Mouse (Mus musculus) intestine, embryonic 14.5 days (tissue): Measurements from ENCODE around the gene Gpr87. TPM values are rescaled to one million over a fixed set of nuclear protein-coding genes. Genes with fewer than 3 reads are reported as not detected.
A peak's percentile ranks its signal among the peaks of the same experiment; 100 is the strongest.

ENCODE experiments used
- ATAC-seq: fragments of 200-750 bp; cut with Nextera tagmentation; replicated peaks from 2 replicates; pipeline ENCODE4 v1.8.0; 2017; ENCODE audit warnings: low read depth, moderate number of reproducible peaks, moderate TSS enrichment, moderate library complexity; ENCODE audit not compliant: low FRiP score, low TSS enrichment
- DNase-seq: peaks from one replicate; pipeline ENCODE4 v3.0.0-alpha.2; 2018; ENCODE audit warnings: low spot score
- H3K27ac ChIP-seq: fragments of 300-500 bp; sonication (generic); 2 replicates; pipeline ENCODE4 v1.5.1; 2014; ENCODE audit warnings: low read depth, mild to moderate bottlenecking, control low read depth
- H3K27me3 ChIP-seq: fragments of 300-500 bp; sonication (generic); replicated peaks from 2 replicates; pipeline ENCODE4 v1.6.1; 2014; ENCODE audit warnings: low read length, control low read depth; ENCODE audit not compliant: control insufficient read depth, insufficient read depth
- H3K36me3 ChIP-seq: fragments of 300-500 bp; sonication (generic); 2 replicates; pipeline ENCODE4 v1.6.1; 2014; ENCODE audit warnings: low read length, control low read depth; ENCODE audit not compliant: control insufficient read depth, insufficient read depth
- H3K4me1 ChIP-seq: fragments of 300-500 bp; sonication (generic); replicated peaks from 2 replicates; pipeline ENCODE4 v1.6.1; 2014; ENCODE audit warnings: low read length, control low read depth, mixed read lengths; ENCODE audit not compliant: control insufficient read depth, insufficient read depth
- H3K4me2 ChIP-seq: fragments of 300-500 bp; sonication (generic); 2 replicates; pipeline ENCODE4 v1.6.1; 2014; ENCODE audit warnings: low read length
- H3K4me3 ChIP-seq: fragments of 300-500 bp; sonication (generic); 2 replicates; pipeline ENCODE4 v1.5.1; 2014; ENCODE audit warnings: low read depth, low read length, control low read depth, mixed read lengths
- H3K9ac ChIP-seq: fragments of 300-500 bp; sonication (generic); 2 replicates; pipeline ENCODE4 v1.6.1; 2014; ENCODE audit warnings: mild to moderate bottlenecking, low read length
- H3K9me3 ChIP-seq: fragments of 300-500 bp; sonication (generic); 2 replicates; pipeline ENCODE4 v1.6.1; 2016; ENCODE audit warnings: low read length, control low read depth; ENCODE audit not compliant: control insufficient read depth
- WGBS: fragments of 180-500 bp; shearing (Covaris S2); extraction: QIAGEN DNeasy Blood & Tissue Kit; methylation state at CpG from one replicate; pipeline ENCODE4 v1.1.7; 2014; 5-methylcytosine and 5-hydroxymethylcytosine counted together
- polyA plus RNA-seq: library from polyadenylated mRNA; unstranded; fragments of >200 nt; fragmentation: Nextera tagmentation; extraction: Ambion mirVana; gene quantifications from 2 replicates; pipeline ENCODE4 v1.2.1, GENCODE M21; 2014

The Gpr87 gene
- polyA plus RNA-seq, 1 experiment from 2014 or later: not detected

- no peak overlapping the region for H3K9ac ChIP-seq
- H3K36me3 ChIP-seq: no peaks in the 10 kb centered on the region
- H3K27me3 ChIP-seq: no peaks in the 10 kb centered on the region
- DNase-seq (peak; percentile 54), ATAC-seq (no peak)
- H3K9me3 ChIP-seq: no peaks in the 10 kb centered on the region
- no peak overlapping the region for H3K4me2 ChIP-seq
- H3K27ac ChIP-seq: no peak overlapping the region
- H3K4me1 ChIP-seq: no peaks in the 10 kb centered on the region
- no peak overlapping the region for H3K4me3 ChIP-seq
- 16% methylated on average over 5 of the region's 5 CpGs for WGBS
Measured at GRCm38 (mm10) chr3:59175234-59175633, 19.7 kb downstream of the Gpr87 start.

DNA sequence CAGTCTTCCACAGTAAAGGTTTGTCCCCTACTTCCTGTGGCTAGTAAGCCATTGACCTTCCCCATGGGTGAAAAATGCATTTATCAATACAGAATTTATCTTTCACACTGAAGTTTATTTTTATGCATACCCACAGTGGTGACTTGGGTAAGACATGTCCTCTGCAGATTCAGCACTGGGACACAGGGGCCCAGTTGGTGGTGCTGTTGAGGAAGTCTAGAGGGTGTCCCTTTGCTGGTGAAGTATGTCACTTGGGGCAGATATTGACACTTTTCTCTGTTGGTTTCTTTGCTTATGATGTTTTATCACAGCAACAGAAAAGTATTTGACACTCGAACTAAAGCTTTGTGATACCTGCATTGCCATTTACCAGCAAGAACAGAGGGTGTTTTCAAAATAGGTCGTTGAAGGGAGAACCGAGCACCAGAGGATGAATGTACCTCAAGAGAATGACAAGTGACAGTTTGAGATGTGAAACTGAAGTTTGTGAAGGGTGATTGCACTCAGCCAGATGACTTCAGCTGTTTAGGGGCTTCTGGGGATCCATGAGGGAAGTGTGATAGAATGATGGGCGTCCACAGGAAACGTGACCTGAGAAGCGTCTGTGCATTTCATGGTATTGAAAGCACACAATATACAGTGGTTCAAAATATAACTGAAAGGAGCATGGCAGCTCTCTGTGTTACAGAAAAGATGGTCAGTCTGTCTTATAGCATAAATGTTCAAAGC is 20.3 kb downstream of the Gpr87 start:
- DNase-seq (no peak), ATAC-seq (no peak)
- Histone ChIP-seq H3K4me1 (no peaks in the 10 kb centered on the region), H3K9ac (no peak overlapping the region), H3K9me3 (no peaks in the 10 kb centered on the region), H3K36me3 (no peaks in the 10 kb centered on the region), H3K27ac (no peak overlapping the region), H3K4me2 (no peak overlapping the region), H3K4me3 (no peak overlapping the region), H3K27me3 (no peaks in the 10 kb centered on the region)
- 66% methylated on average over 6 of the region's 6 CpGs for WGBS

DNA sequence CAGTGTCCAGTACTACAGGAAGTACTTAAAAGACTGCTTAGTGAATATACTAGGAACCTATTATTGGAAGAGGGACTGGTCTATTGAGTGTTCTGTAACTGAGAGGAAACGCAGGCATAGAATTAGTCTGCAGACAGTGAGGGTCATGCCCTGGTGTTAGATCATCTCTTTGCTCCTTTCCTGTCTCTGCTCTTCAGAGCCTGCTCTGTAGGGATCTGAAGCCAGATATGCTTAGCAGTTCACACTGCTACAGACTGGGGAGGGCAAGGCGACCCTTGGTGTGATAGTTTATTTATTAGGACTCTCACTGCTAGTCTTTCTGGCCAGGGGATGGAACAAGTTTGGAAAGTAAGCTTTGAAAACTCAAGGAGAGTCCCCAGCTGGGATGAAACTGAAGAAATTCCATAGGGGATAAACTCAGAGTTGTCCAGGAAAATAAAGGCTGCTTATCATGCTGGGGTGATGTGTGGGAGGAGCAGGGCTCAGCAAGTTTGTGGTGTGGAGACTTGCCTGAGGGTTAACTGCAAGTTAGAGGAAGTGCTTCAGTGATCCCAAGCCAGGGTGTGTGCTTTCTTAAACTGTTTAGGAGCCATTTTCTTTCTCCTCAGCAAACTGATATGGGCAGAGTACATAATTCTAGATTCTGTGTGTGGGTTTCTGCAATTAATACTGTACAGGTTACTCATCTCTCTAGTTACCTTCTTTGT is 24.8 kb downstream of the Gpr87 start:
- DNase-seq (no peak), ATAC-seq (no peak)
- no peak overlapping the region for H3K4me2 ChIP-seq
- no peaks in the 10 kb centered on the region for H3K27me3 ChIP-seq
- H3K9me3 ChIP-seq: no peaks in the 10 kb centered on the region
- no peaks in the 10 kb centered on the region for H3K4me1 ChIP-seq
- no peaks in the 10 kb centered on the region for H3K36me3 ChIP-seq
- no peak overlapping the region for H3K27ac ChIP-seq
- no peak overlapping the region for H3K9ac ChIP-seq
- H3K4me3 ChIP-seq: no peak overlapping the region
- 31% methylated on average over 2 of the region's 2 CpGs for WGBS

GRCm38 (mm10) chr3:59169215-59169614 is 25.7 kb downstream of the Gpr87 start:
- DNase-seq (no peak), ATAC-seq (no peak)
- Histone ChIP-seq H3K27ac (no peak overlapping the region), H3K9ac (no peak overlapping the region), H3K4me2 (no peak overlapping the region), H3K4me3 (no peak overlapping the region), H3K9me3 (no peaks in the 10 kb centered on the region), H3K36me3 (no peaks in the 10 kb centered on the region), H3K27me3 (no peaks in the 10 kb centered on the region), H3K4me1 (no peaks in the 10 kb centered on the region)
- WGBS: 76% methylated on average over 4 of the region's 4 CpGs

- no peak overlapping the region for H3K27ac ChIP-seq
- H3K4me3 ChIP-seq: no peak overlapping the region
- H3K4me1 ChIP-seq: no peaks in the 10 kb centered on the region
- no peak overlapping the region for H3K9ac ChIP-seq
- 89% methylated on average over 6 of the region's 6 CpGs for WGBS
- no peak for DNase-seq
- H3K4me2 ChIP-seq: no peak overlapping the region
- no peaks in the 10 kb centered on the region for H3K27me3 ChIP-seq
- ATAC-seq: no peak
- H3K36me3 ChIP-seq: no peaks in the 10 kb centered on the region
- no peaks in the 10 kb centered on the region for H3K9me3 ChIP-seq
Measured at GRCm38 (mm10) chr3:59168476-59168875, 26.4 kb downstream of the Gpr87 start.

- Histone ChIP-seq H3K4me1 (no peaks in the 10 kb centered on the region), H3K4me2 (no peak overlapping the region), H3K4me3 (no peak overlapping the region), H3K27me3 (no peaks in the 10 kb centered on the region), H3K9ac (no peak overlapping the region), H3K36me3 (no peaks in the 10 kb centered on the region), H3K9me3 (no peaks in the 10 kb centered on the region), H3K27ac (no peak overlapping the region; the same call in 1 of the 2 replicates)
- WGBS: 46% methylated on average over 2 of the region's 2 CpGs
- no peak for DNase-seq
- ATAC-seq: no peak
Measured at GRCm38 (mm10) chr3:59167417-59168054, 27.4 kb downstream of the Gpr87 start.

GRCm38 (mm10) chr3:59160465-59160864 is 34.4 kb downstream of the Gpr87 start:
- Histone ChIP-seq H3K27ac (no peak overlapping the region), H3K36me3 (no peaks in the 10 kb centered on the region), H3K9me3 (no peaks in the 10 kb centered on the region), H3K9ac (no peak overlapping the region), H3K27me3 (no peaks in the 10 kb centered on the region), H3K4me3 (no peak overlapping the region), H3K4me2 (no peak overlapping the region), H3K4me1 (no peaks in the 10 kb centered on the region)
- ATAC-seq: no peak
- 62% methylated on average over 1 of the region's 1 CpGs for WGBS
- no peak for DNase-seq

DNA sequence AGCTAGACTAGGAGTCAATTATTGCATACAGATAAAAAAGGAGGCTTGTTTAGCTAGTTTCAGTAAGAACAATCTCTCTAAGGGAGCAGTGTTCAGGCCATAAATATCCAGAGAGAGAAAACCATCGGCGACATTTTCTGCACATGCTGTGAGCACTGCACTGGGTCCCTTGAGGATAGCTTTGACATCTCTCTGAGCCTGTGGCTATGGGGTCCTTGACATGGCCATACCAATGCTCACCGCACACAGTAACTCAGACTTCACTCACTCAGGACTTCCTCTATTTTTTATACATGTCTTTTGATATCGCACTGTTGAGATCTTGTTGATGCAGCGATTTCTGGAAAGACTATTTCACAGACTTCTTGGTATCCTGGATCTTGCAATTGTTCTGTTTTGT is 37.9 kb downstream of the Gpr87 start:
- Histone ChIP-seq H3K4me1 (no peaks in the 10 kb centered on the region), H3K9ac (no peak overlapping the region), H3K27ac (no peak overlapping the region), H3K36me3 (no peaks in the 10 kb centered on the region), H3K4me3 (no peak overlapping the region), H3K4me2 (no peak overlapping the region), H3K27me3 (no peaks in the 10 kb centered on the region), H3K9me3 (no peaks in the 10 kb centered on the region)
- DNase-seq (no peak), ATAC-seq (no peak)
- 79% methylated on average over 5 of the region's 5 CpGs for WGBS
